Mouse (Mus musculus) lung, postnatal 0 days (tissue): ENCODE data around the gene Mif.

Experiments
- CTCF ChIP-seq: IDR thresholded peaks from 2 replicates; pipeline ENCODE4 v1.5.1; 2016; ENCODE audit warnings: antibody characterized with exemption, mild to moderate bottlenecking
- EP300 ChIP-seq: IDR thresholded peaks from 2 replicates; pipeline ENCODE4 v1.6.1; 2016; ENCODE audit warnings: antibody characterized with exemption, mild to moderate bottlenecking, control low read depth

DNA sequence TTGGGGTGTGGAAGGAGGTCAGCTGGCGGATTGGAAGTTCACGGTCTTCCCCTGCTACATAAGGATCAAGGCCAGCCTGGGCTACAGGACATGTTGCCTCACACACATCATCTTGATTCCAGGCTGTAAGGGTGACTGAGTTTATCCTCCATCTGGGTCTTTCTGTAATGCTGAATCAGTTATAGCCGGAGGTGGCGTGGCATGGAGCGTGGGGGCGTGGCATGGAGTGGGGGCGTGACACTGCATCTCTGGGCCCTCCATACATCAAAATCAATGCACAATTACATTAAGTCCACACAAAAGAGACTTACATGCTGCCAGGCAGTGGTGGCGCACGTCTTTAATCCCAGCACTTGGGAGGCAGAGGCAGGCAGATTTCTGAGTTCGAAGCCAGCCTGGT lies 20.3 kb upstream of the Mif start:
- no peak for TF ChIP-seq CTCF
- no peak for TF ChIP-seq EP300
